Mouse (Mus musculus): Measurements from ENCODE around the gene 2610318N02Rik. TPM values are rescaled to one million over a fixed set of nuclear protein-coding genes. Genes with fewer than 3 reads are reported as not detected.

The 2610318N02Rik gene
- polyA plus RNA-seq, 1 experiment from 2014 or later, result 81.0 TPM

GRCm38 (mm10) chr16:17069511-17070443 lies 55.2 kb downstream of the 2610318N02Rik start, which contains the start of gene Ypel1:
Gene Ypel1, plus strand, starts transcription at chr16:17069696.
- Histone ChIP-seq H3K27ac (peak within 1 kb of the TSS; percentile 85), H3K27me3 (no peaks in the 10 kb centered on the region)
- under 1% methylated on average over 76 of the region's 76 CpGs for WGBS

DNA sequence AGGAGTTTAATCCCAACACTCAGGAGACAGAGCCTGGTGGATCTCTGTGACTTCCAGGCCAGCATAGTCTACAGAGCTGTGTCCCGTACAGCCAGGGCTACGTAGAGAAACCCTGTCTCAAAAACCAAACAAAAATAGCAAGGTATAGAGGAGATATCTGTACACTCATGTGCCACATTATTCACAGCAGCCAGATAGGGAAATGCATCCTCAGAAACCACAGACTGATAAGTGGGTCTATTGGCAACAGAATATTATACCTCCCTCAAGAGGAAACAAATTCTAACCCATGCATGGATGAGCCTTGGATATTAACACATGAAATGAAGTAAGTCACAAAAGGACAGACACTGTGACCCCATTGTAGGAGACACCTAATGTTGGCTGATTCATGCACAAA lies 57.4 kb downstream of the 2610318N02Rik start:
- H3K27ac ChIP-seq, result no peak overlapping the region
- no peak for ATAC-seq (ENCODE audit: insufficient number of reproducible peaks, insufficient read depth, low FRiP score, low TSS enrichment)
- H3K27me3 ChIP-seq, result no peaks in the 10 kb centered on the region
- H3K4me1 ChIP-seq, result peaks cover 10% of the 10 kb centered on the region
- no peak overlapping the region for H3K4me3 ChIP-seq
- no peak overlapping the region for H3K4me2 ChIP-seq (replicated peaks)
- no peaks in the 10 kb centered on the region for H3K36me3 ChIP-seq
- 91% methylated on average over 2 of the region's 2 CpGs for WGBS
- no peaks in the 10 kb centered on the region for H3K9me3 ChIP-seq
- no peak overlapping the region for H3K9ac ChIP-seq

More at GRCm38 (mm10) chr16:17069511-17070443, 55.2 kb downstream of the 2610318N02Rik start, which contains the start of gene Ypel1:
- Histone ChIP-seq H3K36me3 (peaks cover 4% of the 10 kb centered on the region), H3K4me3 (peak within 1 kb of the TSS; percentile 73), H3K4me2 (replicated peaks) (peak within 1 kb of the TSS; percentile 68), H3K9ac (peak within 1 kb of the TSS; percentile 81), H3K4me1 (peaks cover 10% of the 10 kb centered on the region), H3K9me3 (no peaks in the 10 kb centered on the region)
- peak; percentile 94 for ATAC-seq (ENCODE audit: insufficient number of reproducible peaks, insufficient read depth, low FRiP score, low TSS enrichment)

MicroRNAs within 50 kb of the gene (microRNA counts, 519-probe panel; counts per million panel counts)
- 5,699 counts per million, percentile 92 among the panel's probes with 10 or more counts for microRNA mmu-miR-130b
- 4,596 counts per million, percentile 83 among the panel's probes with 10 or more counts for microRNA mmu-miR-301b

Small RNA genes lying within 50 kb of the gene (microRNA-seq; reads per million reads assigned to microRNA genes)
- 8,955 reads per million, percentile 94 among the genes with 10 or more reads in this experiment for gene Mir130b
- gene Mir301b, result 201 reads per million, percentile 62 among the genes with 10 or more reads in this experiment

Other genes with a start within 250 kb of the 2610318N02Rik start
- 36.3 and 38.4 TPM in 2 replicates for gene Ppm1f, start 228.7 kb downstream of the 2610318N02Rik start, polyA plus RNA-seq (2016; fragmentation: Nextera tagmentation; extraction: Ambion mirVana)
- gene Mapk1, start 141.8 kb downstream of the 2610318N02Rik start, polyA plus RNA-seq (2016; fragmentation: Nextera tagmentation; extraction: Ambion mirVana), result 142 and 146 TPM in 2 replicates
- 80.4 and 84.0 TPM in 2 replicates for gene Ypel1, start 55.5 kb downstream of the 2610318N02Rik start, polyA plus RNA-seq (2016; fragmentation: Nextera tagmentation; extraction: Ambion mirVana)
- 150 and 168 TPM in 2 replicates for gene Ppil2, start 13.9 kb downstream of the 2610318N02Rik start, polyA plus RNA-seq (2016; fragmentation: Nextera tagmentation; extraction: Ambion mirVana)
- gene Sdf2l1, start 7.2 kb upstream of the 2610318N02Rik start, polyA plus RNA-seq (2016; fragmentation: Nextera tagmentation; extraction: Ambion mirVana), result 64.2 and 70.0 TPM in 2 replicates
- 8.9 and 9.4 TPM in 2 replicates for gene Ydjc, start 19.5 kb upstream of the 2610318N02Rik start, polyA plus RNA-seq (2016; fragmentation: Nextera tagmentation; extraction: Ambion mirVana)
- gene Ccdc116, start 22.1 kb upstream of the 2610318N02Rik start, polyA plus RNA-seq (2016; fragmentation: Nextera tagmentation; extraction: Ambion mirVana), result 0.61 and 1.1 TPM in 2 replicates
- gene Ube2l3, start 77.5 kb upstream of the 2610318N02Rik start, polyA plus RNA-seq (2016; fragmentation: Nextera tagmentation; extraction: Ambion mirVana), result 339 and 358 TPM in 2 replicates
- 0.46 and 0.52 TPM in 2 replicates for gene Rimbp3, start 83.4 kb upstream of the 2610318N02Rik start, polyA plus RNA-seq (2016; fragmentation: Nextera tagmentation; extraction: Ambion mirVana)
- 10.6 and 12.7 TPM in 2 replicates for gene Hic2, start 108.4 kb upstream of the 2610318N02Rik start, polyA plus RNA-seq (2016; fragmentation: Nextera tagmentation; extraction: Ambion mirVana)
- gene Tmem191c, start 150.9 kb upstream of the 2610318N02Rik start, polyA plus RNA-seq (2016; fragmentation: Nextera tagmentation; extraction: Ambion mirVana), result 15.0 TPM in 2 replicates
- 0.39 and 0.51 TPM in 2 replicates for gene Serpind1, start 206.2 kb upstream of the 2610318N02Rik start, polyA plus RNA-seq (2016; fragmentation: Nextera tagmentation; extraction: Ambion mirVana)